Mouse (Mus musculus): ENCODE data around the gene Cdh4. TPM values are rescaled to one million over a fixed set of nuclear protein-coding genes. Genes with fewer than 3 reads are reported as not detected.

Gene Cdh4
- polyA plus RNA-seq, 1 experiment from 2014 or later: 3.2 TPM

DNA sequence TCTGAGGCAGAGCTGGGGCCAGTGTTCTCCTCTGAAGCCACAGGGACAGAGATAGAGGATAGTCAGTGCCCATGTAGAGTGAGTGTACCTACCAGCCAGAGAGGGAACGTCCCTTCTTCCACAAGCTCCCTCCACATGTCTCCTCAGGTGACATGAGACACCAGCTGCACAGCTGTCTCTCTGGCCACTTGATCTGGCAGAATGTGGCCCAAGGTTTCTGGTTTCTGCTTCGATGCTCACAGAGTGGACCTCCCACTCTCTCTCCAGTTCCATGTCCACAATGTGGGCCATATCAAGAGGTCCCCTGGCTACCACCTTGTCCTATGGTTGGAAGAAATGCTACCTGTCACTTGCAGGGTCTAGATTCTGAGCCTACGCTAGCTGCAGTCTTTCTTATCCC, 448.8 kb downstream of the Cdh4 start:
- H3K36me3 ChIP-seq (ENCODE audit: control insufficient read depth, insufficient read depth, low read length): no peaks in the 10 kb centered on the region
- H3K27ac ChIP-seq (replicated peaks; ENCODE audit: low read depth, low read length): no peak overlapping the region
- no peaks in the 10 kb centered on the region for H3K4me1 ChIP-seq (ENCODE audit: control insufficient read depth, insufficient read depth, low read length)
- no peaks in the 10 kb centered on the region for H3K27me3 ChIP-seq (ENCODE audit: control insufficient read depth, insufficient read depth, low read length)
- no peak overlapping the region for H3K4me2 ChIP-seq (ENCODE audit: low read depth, severe bottlenecking)
- DNase-seq (ENCODE audit: low spot score) (no peak), ATAC-seq (ENCODE audit: insufficient number of reproducible peaks, low FRiP score, low TSS enrichment, low read depth) (no peak)
- no peak overlapping the region for H3K4me3 ChIP-seq (ENCODE audit: low read depth, low read length)
- WGBS: 81% methylated on average over 3 of the region's 3 CpGs
- no peak overlapping the region for H3K9ac ChIP-seq (ENCODE audit: low read length)
- H3K9me3 ChIP-seq (ENCODE audit: control insufficient read depth, low read length): no peaks in the 10 kb centered on the region

DNA sequence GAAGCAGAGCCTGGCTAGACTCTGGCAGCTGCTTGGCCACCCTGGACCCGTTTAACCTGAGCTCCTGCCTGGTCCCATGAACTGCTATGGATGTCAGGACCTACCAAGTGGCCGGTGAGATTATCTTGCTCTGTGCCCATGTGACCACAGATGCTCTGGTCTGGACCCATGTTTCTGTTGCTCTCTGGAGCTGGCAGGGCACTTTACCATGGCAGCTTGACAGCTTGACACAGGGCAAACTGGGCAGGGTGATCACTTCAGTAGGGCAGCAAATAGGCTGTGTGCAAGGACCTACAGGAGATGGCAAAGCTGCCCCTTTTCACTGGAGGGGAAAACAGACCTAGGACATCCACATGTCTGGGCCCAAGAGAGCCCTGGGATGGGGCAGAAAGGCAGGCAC, 454.7 kb downstream of the Cdh4 start:
- H3K9me3 ChIP-seq (ENCODE audit: control insufficient read depth, low read length): no peaks in the 10 kb centered on the region
- H3K4me1 ChIP-seq (ENCODE audit: control insufficient read depth, insufficient read depth, low read length): no peaks in the 10 kb centered on the region
- no peaks in the 10 kb centered on the region for H3K36me3 ChIP-seq (ENCODE audit: control insufficient read depth, insufficient read depth, low read length)
- no peak overlapping the region for H3K4me2 ChIP-seq (ENCODE audit: low read depth, severe bottlenecking)
- H3K27ac ChIP-seq (replicated peaks; ENCODE audit: low read depth, low read length): no peak overlapping the region
- H3K4me3 ChIP-seq (ENCODE audit: low read depth, low read length): no peak overlapping the region
- DNase-seq (ENCODE audit: low spot score) (no peak), ATAC-seq (ENCODE audit: insufficient number of reproducible peaks, low FRiP score, low TSS enrichment, low read depth) (no peak)
- H3K27me3 ChIP-seq (ENCODE audit: control insufficient read depth, insufficient read depth, low read length): no peaks in the 10 kb centered on the region
- H3K9ac ChIP-seq (ENCODE audit: low read length): no peak overlapping the region
- 85% methylated on average over 2 of the region's 2 CpGs for WGBS

DNA sequence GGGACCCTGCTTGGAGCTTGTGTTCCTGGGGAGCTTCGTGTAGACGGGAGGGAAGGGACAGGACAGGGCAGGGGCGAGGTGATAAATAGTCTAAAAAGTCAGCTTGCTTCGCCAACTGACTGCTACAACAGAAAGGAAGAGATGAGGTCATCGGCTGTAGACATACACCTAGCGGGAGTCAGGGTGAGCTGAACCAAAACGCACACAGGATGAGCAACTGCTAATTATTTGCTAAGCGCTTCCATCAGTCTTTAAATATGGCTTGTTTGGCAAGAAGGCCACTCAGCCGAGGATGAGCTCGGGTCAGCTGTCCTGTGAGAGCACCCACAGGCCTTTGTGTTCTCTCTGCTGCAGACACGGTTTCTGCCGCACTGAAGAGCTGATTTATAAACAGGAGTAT, 470.7 kb downstream of the Cdh4 start:
- H3K9ac ChIP-seq (ENCODE audit: low read length): no peak overlapping the region
- no peaks in the 10 kb centered on the region for H3K27me3 ChIP-seq (ENCODE audit: control insufficient read depth, insufficient read depth, low read length)
- H3K4me1 ChIP-seq (ENCODE audit: control insufficient read depth, insufficient read depth, low read length): no peaks in the 10 kb centered on the region
- no peak overlapping the region for H3K27ac ChIP-seq (replicated peaks; ENCODE audit: low read depth, low read length)
- ATAC-seq (ENCODE audit: insufficient number of reproducible peaks, low FRiP score, low TSS enrichment, low read depth) (no peak), DNase-seq (ENCODE audit: low spot score) (no peak)
- H3K36me3 ChIP-seq (ENCODE audit: control insufficient read depth, insufficient read depth, low read length): peaks cover 10% of the 10 kb centered on the region; the same call in 1 of the 2 replicates
- H3K9me3 ChIP-seq (ENCODE audit: control insufficient read depth, low read length): no peaks in the 10 kb centered on the region
- WGBS: 85% methylated on average over 12 of the region's 12 CpGs
- no peak overlapping the region for H3K4me2 ChIP-seq (ENCODE audit: low read depth, severe bottlenecking)
- H3K4me3 ChIP-seq (ENCODE audit: low read depth, low read length): no peak overlapping the region

DNA sequence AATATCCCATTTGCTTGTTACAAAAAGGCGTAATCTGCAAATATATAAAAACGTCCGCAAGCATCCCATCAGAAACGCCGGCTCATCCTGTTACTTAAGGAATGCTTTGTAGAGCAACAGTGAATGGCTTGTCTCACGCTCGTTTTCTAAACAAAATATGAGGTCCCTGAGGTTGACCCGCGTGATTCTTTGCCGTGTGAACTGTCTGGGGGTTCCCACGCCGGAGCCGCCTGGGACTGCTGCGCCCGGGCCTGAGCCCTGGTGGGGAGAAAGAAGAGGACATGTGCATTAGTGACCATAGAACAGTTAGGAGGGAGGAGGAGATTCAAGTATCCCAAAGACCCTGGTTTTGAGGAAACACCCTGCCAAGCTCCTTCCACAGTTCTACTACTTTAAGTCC, 471.1 kb downstream of the Cdh4 start:
- no peak overlapping the region for H3K9ac ChIP-seq (ENCODE audit: low read length)
- H3K27ac ChIP-seq (replicated peaks; ENCODE audit: low read depth, low read length): no peak overlapping the region
- ATAC-seq (ENCODE audit: insufficient number of reproducible peaks, low FRiP score, low TSS enrichment, low read depth): no peak
- H3K4me2 ChIP-seq (ENCODE audit: low read depth, severe bottlenecking): no peak overlapping the region
- WGBS: 95% methylated on average over 15 of the region's 15 CpGs
- H3K36me3 ChIP-seq (ENCODE audit: control insufficient read depth, insufficient read depth, low read length): peaks cover 10% of the 10 kb centered on the region; the same call in 1 of the 2 replicates
- no peaks in the 10 kb centered on the region for H3K27me3 ChIP-seq (ENCODE audit: control insufficient read depth, insufficient read depth, low read length)
- H3K9me3 ChIP-seq (ENCODE audit: control insufficient read depth, low read length): no peaks in the 10 kb centered on the region
- H3K4me3 ChIP-seq (ENCODE audit: low read depth, low read length): no peak overlapping the region
- H3K4me1 ChIP-seq (ENCODE audit: control insufficient read depth, insufficient read depth, low read length): no peaks in the 10 kb centered on the region
- DNase-seq (ENCODE audit: low spot score): no peak

DNA sequence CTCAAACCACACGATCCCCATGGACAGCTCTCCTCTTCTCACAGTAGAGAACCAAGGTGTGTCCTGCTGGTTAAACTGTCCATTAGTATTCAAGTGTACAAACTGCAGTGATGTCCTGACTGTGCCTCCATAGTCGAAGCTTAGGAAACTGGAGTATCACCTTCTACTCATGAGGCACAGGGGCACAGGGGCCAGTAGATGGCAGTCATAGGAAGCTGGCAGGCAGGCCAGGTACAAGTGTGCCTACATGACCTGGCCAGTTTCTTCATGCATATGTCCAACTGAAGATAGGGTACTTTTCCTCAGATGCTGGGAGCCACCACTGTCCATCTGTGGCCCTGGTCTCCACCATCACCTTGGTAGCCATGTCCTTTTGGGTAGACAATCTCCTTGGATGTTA, 472.0 kb downstream of the Cdh4 start:
- no peak for DNase-seq (ENCODE audit: low spot score)
- H3K36me3 ChIP-seq (ENCODE audit: control insufficient read depth, insufficient read depth, low read length): peaks cover 14% of the 10 kb centered on the region; the same call in 1 of the 2 replicates

DNA sequence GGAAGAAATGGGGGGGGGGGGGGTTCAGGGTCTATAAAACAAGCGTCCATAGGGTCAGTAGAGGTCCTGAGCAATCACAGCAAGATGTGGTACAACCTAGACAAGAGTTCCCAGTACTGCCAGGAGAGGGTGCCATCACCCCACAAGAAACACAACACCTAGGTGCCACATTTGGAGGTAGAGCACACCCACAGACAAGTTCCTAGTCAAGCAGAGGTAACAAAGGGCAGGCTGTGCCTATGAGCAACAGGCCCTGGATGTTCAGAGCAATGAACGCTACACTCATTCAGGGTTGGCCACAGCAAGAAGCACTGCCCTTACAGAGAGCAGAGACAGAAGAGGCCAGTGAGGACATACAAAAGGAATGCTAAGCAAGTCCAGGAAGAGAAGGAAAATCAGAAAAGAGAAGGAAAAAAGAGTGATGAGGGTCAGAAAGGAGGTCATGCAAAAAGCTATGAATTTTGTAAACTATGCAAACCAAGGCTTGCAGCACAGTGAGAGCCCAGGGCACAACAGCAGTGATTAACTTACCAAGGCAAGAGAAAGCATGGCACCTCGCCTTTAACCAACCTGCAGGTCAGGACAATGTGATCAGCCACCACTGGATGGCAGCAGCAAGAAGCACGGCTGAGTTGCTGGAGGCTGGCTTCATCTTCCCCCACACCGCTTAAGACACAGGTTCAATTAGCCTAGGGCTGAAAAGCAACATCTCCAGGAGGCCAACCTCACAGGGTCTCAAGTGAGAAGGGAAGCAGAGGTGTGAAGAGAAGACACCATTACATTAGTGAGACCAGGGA, 474.8 kb downstream of the Cdh4 start:
- DNase-seq (ENCODE audit: low spot score) (peak; percentile 75), ATAC-seq (ENCODE audit: insufficient number of reproducible peaks, low FRiP score, low TSS enrichment, low read depth) (0 out of 2 replicates have a peak, but pooled peaks have one; percentile 47)
- H3K36me3 ChIP-seq (ENCODE audit: control insufficient read depth, insufficient read depth, low read length): peaks cover 23% of the 10 kb centered on the region
- no peak overlapping the region for H3K9ac ChIP-seq (ENCODE audit: low read length)
- no peak overlapping the region for H3K27ac ChIP-seq (replicated peaks; ENCODE audit: low read depth, low read length)
- no peak overlapping the region for H3K4me2 ChIP-seq (ENCODE audit: low read depth, severe bottlenecking)
- H3K9me3 ChIP-seq (ENCODE audit: control insufficient read depth, low read length): no peaks in the 10 kb centered on the region
- WGBS: 36% methylated on average over 5 of the region's 5 CpGs
- H3K4me3 ChIP-seq (ENCODE audit: low read depth, low read length): no peak overlapping the region
- no peaks in the 10 kb centered on the region for H3K4me1 ChIP-seq (ENCODE audit: control insufficient read depth, insufficient read depth, low read length)
- H3K27me3 ChIP-seq (ENCODE audit: control insufficient read depth, insufficient read depth, low read length): no peaks in the 10 kb centered on the region

More for the DNA sequence above, 472.0 kb downstream of the Cdh4 start:
- 94% methylated on average over 2 of the region's 2 CpGs for WGBS
- Histone ChIP-seq H3K4me3 (ENCODE audit: low read depth, low read length) (no peak overlapping the region), H3K9me3 (ENCODE audit: control insufficient read depth, low read length) (no peaks in the 10 kb centered on the region), H3K4me1 (ENCODE audit: control insufficient read depth, insufficient read depth, low read length) (no peaks in the 10 kb centered on the region), H3K9ac (ENCODE audit: low read length) (no peak overlapping the region), H3K27me3 (ENCODE audit: control insufficient read depth, insufficient read depth, low read length) (no peaks in the 10 kb centered on the region), H3K27ac (replicated peaks; ENCODE audit: low read depth, low read length) (no peak overlapping the region), H3K4me2 (ENCODE audit: low read depth, severe bottlenecking) (no peak overlapping the region)
- no peak for ATAC-seq (ENCODE audit: insufficient number of reproducible peaks, low FRiP score, low TSS enrichment, low read depth)

DNA sequence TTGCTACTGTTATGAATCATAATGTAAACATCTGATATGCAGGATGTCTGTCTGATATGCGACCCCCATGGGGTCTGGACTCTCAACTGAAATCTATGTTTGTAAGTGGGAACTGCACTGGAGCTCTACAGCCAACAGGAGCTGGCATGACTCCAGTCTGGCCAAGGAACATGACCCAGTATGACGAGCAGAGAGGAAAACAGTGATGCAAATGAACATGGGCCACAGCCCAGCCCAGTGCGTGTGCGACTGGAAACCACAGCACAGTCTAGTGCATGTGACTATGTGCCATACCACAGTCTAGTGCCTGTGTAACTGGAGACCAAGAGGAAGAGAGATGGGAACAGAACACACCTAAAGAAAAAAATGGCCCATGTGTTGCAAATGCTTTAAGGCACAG, 477.8 kb downstream of the Cdh4 start:
- ATAC-seq (ENCODE audit: insufficient number of reproducible peaks, low FRiP score, low TSS enrichment, low read depth) (no peak), DNase-seq (ENCODE audit: low spot score) (no peak)
- Histone ChIP-seq H3K4me1 (ENCODE audit: control insufficient read depth, insufficient read depth, low read length) (no peaks in the 10 kb centered on the region), H3K36me3 (ENCODE audit: control insufficient read depth, insufficient read depth, low read length) (peaks cover 20% of the 10 kb centered on the region), H3K4me2 (ENCODE audit: low read depth, severe bottlenecking) (no peak overlapping the region), H3K4me3 (ENCODE audit: low read depth, low read length) (no peak overlapping the region), H3K9me3 (ENCODE audit: control insufficient read depth, low read length) (no peaks in the 10 kb centered on the region), H3K27me3 (ENCODE audit: control insufficient read depth, insufficient read depth, low read length) (no peaks in the 10 kb centered on the region), H3K9ac (ENCODE audit: low read length) (no peak overlapping the region), H3K27ac (replicated peaks; ENCODE audit: low read depth, low read length) (no peak overlapping the region)
- WGBS: 90% methylated on average over 4 of the region's 4 CpGs

DNA sequence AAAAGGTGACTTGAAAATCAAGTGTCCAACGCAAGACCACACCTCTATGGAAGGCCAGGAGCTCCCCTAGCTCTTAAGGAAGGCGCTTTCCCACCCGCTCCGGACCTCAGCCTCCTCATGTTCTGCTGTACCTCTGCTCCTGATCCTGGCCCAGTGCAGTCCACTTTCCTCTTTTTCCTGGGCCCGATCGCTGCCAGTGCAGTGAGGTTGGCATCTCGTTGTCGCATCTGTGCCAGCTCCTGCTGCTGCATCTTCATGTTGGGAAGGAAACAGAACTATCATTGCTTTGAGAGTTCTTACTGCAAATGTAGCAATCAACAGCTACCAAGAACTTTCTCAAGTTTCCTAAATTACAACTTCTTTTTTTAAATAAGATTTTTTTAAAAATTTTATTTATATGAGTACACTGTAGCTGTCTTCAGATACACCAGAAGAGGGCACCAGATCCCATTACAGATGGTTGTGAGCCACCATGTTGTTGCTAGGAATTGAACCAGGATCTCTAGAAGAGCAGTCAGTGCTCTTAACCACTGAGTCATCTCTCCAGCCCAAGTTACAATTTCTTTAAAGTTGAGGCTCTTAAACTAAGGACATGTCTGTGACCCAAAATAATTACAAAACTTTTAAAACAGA, 478.9 kb downstream of the Cdh4 start:
- DNase-seq (ENCODE audit: low spot score) (no peak), ATAC-seq (ENCODE audit: insufficient number of reproducible peaks, low FRiP score, low TSS enrichment, low read depth) (no peak)
- Histone ChIP-seq H3K4me2 (ENCODE audit: low read depth, severe bottlenecking) (no peak overlapping the region), H3K4me1 (ENCODE audit: control insufficient read depth, insufficient read depth, low read length) (no peaks in the 10 kb centered on the region), H3K27me3 (ENCODE audit: control insufficient read depth, insufficient read depth, low read length) (no peaks in the 10 kb centered on the region), H3K9me3 (ENCODE audit: control insufficient read depth, low read length) (no peaks in the 10 kb centered on the region), H3K4me3 (ENCODE audit: low read depth, low read length) (no peak overlapping the region), H3K27ac (replicated peaks; ENCODE audit: low read depth, low read length) (no peak overlapping the region), H3K9ac (ENCODE audit: low read length) (no peak overlapping the region), H3K36me3 (ENCODE audit: control insufficient read depth, insufficient read depth, low read length) (peaks cover 20% of the 10 kb centered on the region)
- WGBS: 95% methylated on average over 8 of the region's 8 CpGs

Data from limb, embryonic 11.5 days (tissue).